Mouse (Mus musculus): ENCODE results near the gene Coro2a.
"Not testable (repeated sequence)": the region's sequence is repeated elsewhere in the genome, so short reads cannot be mapped to it uniquely, and the experiment has no call there.

Gene Coro2a

GRCm38 (mm10) chr4:46611181-46611580 lies 9.2 kb upstream of the Coro2a start:
- DNase-seq = peak; percentile 85 to 92

- DNase-seq = no peak
These were observed 5.6 kb upstream of the Coro2a start for GRCm38 (mm10) chr4:46607601-46608000.

GRCm38 (mm10) chr4:46605451-46605850 lies 3.4 kb upstream of the Coro2a start:
- DNase-seq = no peak

- DNase-seq = peak in 1 of 2 experiments; percentile 10
These were observed 702 bp upstream of the Coro2a start for GRCm38 (mm10) chr4:46602704-46603103.

GRCm38 (mm10) chr4:46601258-46601843 lies 651 bp downstream of the Coro2a start:
- peak; percentile 76 for DNase-seq

GRCm38 (mm10) chr4:46600473-46601257 lies 1.3 kb downstream of the Coro2a start:
- peak in 1 of 2 experiments; percentile 4 for DNase-seq

- not testable (repeated sequence) for DNase-seq
These were observed 2.4 kb downstream of the Coro2a start for GRCm38 (mm10) chr4:46599609-46600008.

- peak in 1 of 2 experiments; percentile 11 for DNase-seq
These were observed 3.0 kb downstream of the Coro2a start for GRCm38 (mm10) chr4:46598981-46599380.

GRCm38 (mm10) chr4:46598111-46598510 lies 3.9 kb downstream of the Coro2a start:
- DNase-seq = peak in 1 of 2 experiments; percentile 3

GRCm38 (mm10) chr4:46597286-46597961 lies 4.6 kb downstream of the Coro2a start:
- DNase-seq = peak; percentile 47 to 55

- DNase-seq = peak; percentile 62 to 73
These were observed 5.6 kb downstream of the Coro2a start for GRCm38 (mm10) chr4:46596398-46596797.

- peak in 1 of 2 experiments; percentile 0 for DNase-seq
These were observed 7.9 kb downstream of the Coro2a start for GRCm38 (mm10) chr4:46594131-46594530.

GRCm38 (mm10) chr4:46593472-46593871 lies 8.5 kb downstream of the Coro2a start:
- DNase-seq = peak in 1 of 2 experiments; percentile 1

GRCm38 (mm10) chr4:46591833-46592520 lies 10.0 kb downstream of the Coro2a start:
- DNase-seq = peak in 1 of 2 experiments; percentile 35

- no peak for DNase-seq
These were observed 11.2 kb downstream of the Coro2a start for GRCm38 (mm10) chr4:46590810-46591209.

- DNase-seq = peak in 1 of 2 experiments; percentile 4
These were observed 11.9 kb downstream of the Coro2a start for GRCm38 (mm10) chr4:46589946-46590684.

- peak in 1 of 2 experiments; percentile 1 for DNase-seq
These were observed 12.9 kb downstream of the Coro2a start for GRCm38 (mm10) chr4:46589151-46589550.

GRCm38 (mm10) chr4:46586473-46586872 lies 15.5 kb downstream of the Coro2a start:
- peak in 1 of 2 experiments; percentile 1 for DNase-seq

GRCm38 (mm10) chr4:46585811-46586190 lies 16.2 kb downstream of the Coro2a start:
- DNase-seq = peak; percentile 35 to 41

- peak in 1 of 2 experiments; percentile 3 for DNase-seq
These were observed 16.8 kb downstream of the Coro2a start for GRCm38 (mm10) chr4:46585041-46585810.

- not testable (repeated sequence) for DNase-seq
These were observed 17.5 kb downstream of the Coro2a start for GRCm38 (mm10) chr4:46584536-46584935.
